Mouse (Mus musculus) G1E (cell line): Measurements from ENCODE around the gene Sh3rf3. TPM values are rescaled to one million over a fixed set of nuclear protein-coding genes. Genes with fewer than 3 reads are reported as not detected.

Experiments used
- ATAC-seq: 2 replicates; pipeline ENCODE4 v1.8.0; 2016; ENCODE audit warnings: mild to moderate bottlenecking; ENCODE audit not compliant: insufficient number of reproducible peaks, poor library complexity, low FRiP score, severe bottlenecking; ENCODE audit errors: extremely low read depth
- DNase-seq: peaks from one replicate; pipeline ENCODE4 v3.0.0; 2012; ENCODE audit warnings: low spot score
- H3K27me3 ChIP-seq: 2 replicates; pipeline ENCODE4 v1.6.1; 2012; ENCODE audit warnings: mild to moderate bottlenecking, low read length, inconsistent platforms; ENCODE audit not compliant: insufficient read depth
- H3K36me3 ChIP-seq: replicated peaks from 2 replicates; pipeline ENCODE3; 2012; ENCODE audit warnings: mild to moderate bottlenecking, inconsistent platforms
- H3K4me1 ChIP-seq: 2 replicates; pipeline ENCODE4 v1.6.1; 2012; ENCODE audit warnings: low read depth, low read length, inconsistent platforms, mixed read lengths; ENCODE audit not compliant: insufficient read depth
- H3K4me3 ChIP-seq: 2 replicates; pipeline ENCODE4 v1.5.1; 2012; ENCODE audit warnings: low read depth, mild to moderate bottlenecking, inconsistent platforms, low read length, moderate library complexity, mixed read lengths
- H3K9me3 ChIP-seq: replicated peaks from 2 replicates; pipeline ENCODE4 v1.6.1; 2012; ENCODE audit warnings: inconsistent platforms
- CTCF ChIP-seq: IDR thresholded peaks from 2 replicates; pipeline ENCODE4 v1.5.1; 2012; ENCODE audit warnings: low read depth, low read length, inconsistent platforms, mixed read lengths
- GATA1 ChIP-seq: IDR thresholded peaks from 2 replicates; pipeline ENCODE4 v1.6.1; 2012; ENCODE audit warnings: borderline replicate concordance, low read length, inconsistent platforms, mixed read lengths
- GATA2 ChIP-seq: IDR thresholded peaks from 2 replicates; pipeline ENCODE4 v1.6.1; 2012; ENCODE audit warnings: low read depth, low read length, inconsistent platforms, borderline replicate concordance
- POLR2AphosphoS5 ChIP-seq: IDR thresholded peaks from 2 replicates; pipeline ENCODE4 v1.6.1; 2012; ENCODE audit warnings: low read depth, low read length, inconsistent platforms; ENCODE audit not compliant: insufficient replicate concordance
- TAL1 ChIP-seq: conservative IDR thresholded peaks from 2 replicates; pipeline ENCODE4 v1.6.1; 2012; ENCODE audit warnings: low read depth, low read length, inconsistent platforms, mixed read lengths
- polyA plus RNA-seq: library from polyadenylated mRNA; stranded (reverse); fragments of >175 nt; gene quantifications from 2 replicates; pipeline ENCODE4 v1.2.3, GENCODE M21; 2012
- total RNA-seq, 2 experiments: library from RNA; stranded (forward) in 1 of 2; stranded (reverse) in 1 of 2; fragments of 200-1000 nt in 1 of 2; fragments of >200 nt in 1 of 2; fragmentation: Nextera tagmentation in 1 of 2; gene quantifications; 2 replicates each; pipeline ENCODE4 v1.2.3; 2014 to 2017

The Sh3rf3 gene
- total and polyA plus RNA-seq, 3 experiments = 0.22 TPM; not detected in 2

DNA sequence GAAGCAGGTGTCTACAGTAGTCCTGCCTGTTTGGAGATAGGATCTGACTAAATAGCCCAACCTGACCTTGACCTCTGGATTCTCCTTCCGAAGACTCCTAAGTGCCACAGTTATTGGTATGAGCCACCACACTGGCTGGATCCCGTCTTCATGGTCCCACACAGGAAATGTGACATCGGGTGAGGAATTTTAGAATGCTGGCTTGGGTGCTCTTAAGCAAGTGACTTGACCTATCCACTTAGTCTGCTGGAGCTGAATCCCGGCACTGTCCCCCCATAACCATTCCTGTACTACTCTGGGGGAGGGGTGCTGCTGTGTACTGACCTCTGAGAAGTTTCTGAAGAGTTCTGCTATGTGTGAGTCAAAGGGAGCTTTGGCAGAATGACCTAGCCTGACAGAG is 65.5 kb downstream of the Sh3rf3 start:
- no peaks in the 10 kb centered on the region for H3K4me1 ChIP-seq
- TF ChIP-seq CTCF (no peak), TAL1 (no peak), GATA1 (no peak), POLR2AphosphoS5 (no peak), GATA2 (no peak)
- ATAC-seq = no peak

DNA sequence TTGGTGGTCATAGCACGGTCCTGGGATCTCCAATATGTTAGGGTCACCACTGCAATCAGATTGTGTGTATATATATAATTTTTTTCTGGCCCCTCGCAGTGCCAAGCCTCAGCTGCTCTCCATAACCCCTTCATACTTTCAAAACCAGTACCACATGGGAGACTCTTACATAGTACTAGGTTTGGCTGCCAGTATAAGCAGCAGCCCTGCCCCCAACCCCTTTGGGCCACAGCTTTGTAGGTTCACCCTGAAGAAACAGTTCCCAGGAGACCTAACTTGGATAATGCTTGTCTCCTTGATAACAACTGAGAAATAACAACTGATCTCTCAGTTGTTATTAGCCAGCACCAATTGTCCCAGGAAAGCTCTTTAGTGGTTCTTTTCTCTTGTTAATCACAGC is 69.6 kb downstream of the Sh3rf3 start:
- TF ChIP-seq CTCF (no peak), TAL1 (no peak), POLR2AphosphoS5 (no peak), GATA1 (no peak), GATA2 (no peak)
- no peaks in the 10 kb centered on the region for H3K9me3 ChIP-seq
- H3K27me3 ChIP-seq = no peaks in the 10 kb centered on the region
- no peak for DNase-seq
- no peaks in the 10 kb centered on the region for H3K4me1 ChIP-seq
- ATAC-seq = no peak
- no peaks in the 10 kb centered on the region for H3K36me3 ChIP-seq
- no peak overlapping the region for H3K4me3 ChIP-seq

More for the DNA sequence above, 65.5 kb downstream of the Sh3rf3 start:
- no peak for DNase-seq
- Histone ChIP-seq H3K4me3 (no peak overlapping the region), H3K36me3 (no peaks in the 10 kb centered on the region), H3K9me3 (no peaks in the 10 kb centered on the region), H3K27me3 (no peaks in the 10 kb centered on the region)

DNA sequence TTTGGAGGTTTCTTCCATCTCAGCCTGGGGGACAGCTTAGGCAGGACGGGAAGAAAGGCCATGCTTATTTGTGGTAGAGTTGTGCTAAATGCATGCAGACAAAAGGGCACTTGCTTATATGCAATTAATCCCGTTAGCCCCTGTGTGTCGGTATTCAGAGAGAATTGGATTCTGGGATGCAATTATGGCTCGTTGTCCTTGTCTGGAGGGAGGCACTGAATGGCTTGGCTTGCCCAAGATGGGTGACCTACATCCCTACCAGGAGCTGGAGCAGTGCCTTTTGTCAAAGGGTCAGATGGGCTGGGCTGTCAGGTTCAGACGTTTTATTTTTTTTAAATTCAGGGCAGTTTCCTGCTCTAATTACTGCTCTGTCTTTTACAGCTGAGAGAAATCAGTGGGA is 72.2 kb downstream of the Sh3rf3 start:
- Histone ChIP-seq H3K36me3 (no peaks in the 10 kb centered on the region), H3K4me1 (no peaks in the 10 kb centered on the region), H3K4me3 (no peak overlapping the region), H3K27me3 (no peaks in the 10 kb centered on the region), H3K9me3 (no peaks in the 10 kb centered on the region)
- DNase-seq (no peak), ATAC-seq (no peak)
- TF ChIP-seq TAL1 = no peak

DNA sequence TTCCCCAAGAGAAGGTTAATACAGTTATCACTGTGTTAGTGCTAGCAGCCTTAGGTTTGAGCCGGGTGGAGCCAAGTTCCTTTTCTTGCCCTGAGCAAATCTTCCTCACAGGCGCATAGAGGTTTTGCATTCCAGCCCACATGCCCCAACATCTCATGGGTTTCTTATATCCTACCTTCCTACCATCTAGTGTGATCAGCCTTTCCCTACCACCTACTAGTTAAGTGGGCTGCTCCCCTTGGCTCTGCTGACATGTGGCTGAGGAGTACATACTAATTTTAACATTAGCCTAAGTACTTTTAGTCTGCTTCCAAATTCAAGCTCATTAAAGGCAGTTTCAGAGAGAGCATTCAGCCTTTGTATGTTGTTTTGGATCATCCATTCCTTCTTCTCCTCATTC is 72.7 kb downstream of the Sh3rf3 start:
- H3K36me3 ChIP-seq = no peaks in the 10 kb centered on the region
- no peaks in the 10 kb centered on the region for H3K4me1 ChIP-seq
- no peak for ATAC-seq
- TF ChIP-seq GATA1 (no peak), GATA2 (no peak), CTCF (no peak), POLR2AphosphoS5 (no peak), TAL1 (no peak)
- H3K9me3 ChIP-seq = no peaks in the 10 kb centered on the region
- H3K4me3 ChIP-seq = no peak overlapping the region
- DNase-seq = no peak
- H3K27me3 ChIP-seq = no peaks in the 10 kb centered on the region

DNA sequence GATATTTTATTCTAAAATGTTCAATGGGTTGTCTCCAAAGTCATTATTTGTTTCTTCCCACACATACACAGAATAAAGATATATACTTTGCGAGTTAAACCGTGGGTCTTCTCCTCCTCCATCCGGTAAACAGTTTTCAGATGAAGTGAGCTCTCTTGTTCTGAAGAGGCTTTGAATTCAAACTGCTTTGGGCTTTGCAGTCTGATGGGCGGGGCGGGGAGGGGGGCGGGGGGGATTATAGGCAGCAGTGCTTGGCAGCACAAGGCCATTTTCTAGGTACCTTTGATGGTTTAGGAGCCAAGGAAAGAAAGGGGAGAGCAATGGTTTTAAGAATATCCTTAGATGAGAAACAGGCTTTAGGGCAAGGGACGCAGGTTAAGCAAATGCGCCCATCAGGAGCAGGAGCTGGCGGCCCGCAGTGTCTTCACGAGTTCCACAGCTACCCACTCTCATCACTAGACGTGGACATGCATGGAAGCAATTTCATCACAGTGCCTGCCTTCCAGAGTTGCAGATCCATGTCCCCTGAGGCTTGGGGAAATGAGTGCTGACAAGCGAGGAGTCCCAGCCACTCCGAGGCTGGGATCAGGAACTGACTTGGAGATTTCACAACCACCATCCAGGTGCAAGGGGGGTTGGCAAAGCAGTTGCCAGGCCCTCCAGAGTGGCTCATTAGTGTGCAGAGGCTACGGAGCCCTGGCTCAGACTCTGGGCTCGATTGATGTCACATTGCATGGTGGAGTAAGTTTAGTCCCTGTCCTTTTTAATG is 77.7 kb downstream of the Sh3rf3 start:
- ATAC-seq = no peak
- DNase-seq = no peak
- H3K4me3 ChIP-seq = no peak overlapping the region
- H3K36me3 ChIP-seq = no peaks in the 10 kb centered on the region
- no peak for TF ChIP-seq POLR2AphosphoS5
- TF ChIP-seq TAL1 = no peak
- no peak for TF ChIP-seq GATA1
- TF ChIP-seq CTCF = no peak
- H3K4me1 ChIP-seq = no peaks in the 10 kb centered on the region
- no peaks in the 10 kb centered on the region for H3K9me3 ChIP-seq
- H3K27me3 ChIP-seq = no peaks in the 10 kb centered on the region

DNA sequence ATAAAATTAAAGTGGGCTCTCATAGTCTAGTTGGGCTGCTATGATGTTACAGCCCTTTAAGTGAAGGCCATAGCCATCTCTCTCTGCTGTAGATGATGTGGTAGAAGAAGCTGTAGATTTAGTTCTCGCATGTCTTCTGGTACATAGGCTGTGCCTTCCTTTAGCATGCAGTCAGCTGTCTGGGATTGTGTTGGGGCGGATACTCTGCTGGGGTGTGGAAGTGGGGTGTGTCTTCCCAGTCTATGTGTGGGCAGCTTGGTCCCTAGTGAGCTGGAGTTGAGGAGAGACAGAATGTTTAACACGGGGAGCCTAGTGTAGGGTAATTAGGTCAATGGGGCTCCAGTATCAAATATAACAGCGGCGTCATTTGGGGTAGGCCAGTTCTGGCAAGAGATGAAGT is 82.3 kb downstream of the Sh3rf3 start:
- no peak for DNase-seq
- TF ChIP-seq GATA2 (no peak), TAL1 (no peak), POLR2AphosphoS5 (no peak), CTCF (no peak), GATA1 (no peak)
- ATAC-seq = no peak
- no peaks in the 10 kb centered on the region for H3K4me1 ChIP-seq
- H3K4me3 ChIP-seq = no peak overlapping the region
- no peaks in the 10 kb centered on the region for H3K9me3 ChIP-seq
- H3K27me3 ChIP-seq = no peaks in the 10 kb centered on the region
- no peaks in the 10 kb centered on the region for H3K36me3 ChIP-seq

DNA sequence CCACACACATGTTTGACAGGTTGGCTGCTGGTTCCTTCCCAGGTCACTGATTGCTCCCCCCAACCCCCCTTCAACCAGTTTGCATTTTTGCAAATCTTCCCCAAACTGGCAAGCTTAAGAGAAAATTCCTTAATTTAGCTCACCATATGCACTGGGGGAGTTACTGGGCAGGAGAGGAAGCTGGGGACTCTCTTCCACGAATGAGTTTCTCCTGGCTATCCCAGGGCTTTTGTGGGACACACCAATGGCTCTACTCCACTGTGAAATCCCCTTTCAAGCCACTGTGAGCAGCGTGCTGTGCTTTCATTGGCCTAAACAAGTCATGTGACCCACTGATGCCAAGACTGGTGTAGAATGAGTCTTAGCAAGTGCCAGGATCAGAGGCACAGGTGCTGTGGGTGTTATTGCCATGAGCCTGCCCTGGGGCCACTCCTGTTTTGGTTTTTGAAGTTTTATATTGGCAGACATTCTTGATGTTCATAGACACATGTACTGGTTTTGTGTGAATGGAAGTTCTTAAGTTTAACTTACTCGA is 83.9 kb downstream of the Sh3rf3 start:
- Histone ChIP-seq H3K27me3 (no peaks in the 10 kb centered on the region), H3K9me3 (no peaks in the 10 kb centered on the region), H3K36me3 (no peaks in the 10 kb centered on the region), H3K4me1 (no peaks in the 10 kb centered on the region), H3K4me3 (no peak overlapping the region)
- TF ChIP-seq POLR2AphosphoS5 (no peak), GATA2 (no peak), GATA1 (no peak), TAL1 (no peak), CTCF (no peak)
- DNase-seq (no peak), ATAC-seq (no peak)
